Mouse (Mus musculus): ENCODE measurements around the gene Sh3gl2.

Gene Sh3gl2

GRCm38 (mm10) chr4:85205071-85205635 lies at the start of gene Sh3gl2:
Gene Sh3gl2, plus strand, starts transcription at chr4:85205126.
- peak; percentile 62 for DNase-seq (ENCODE audit: low spot score)

- no peak for DNase-seq (ENCODE audit: low spot score)
Observed at GRCm38 (mm10) chr4:85161156-85161555, 43.8 kb upstream of the Sh3gl2 start.

GRCm38 (mm10) chr4:85162468-85163312 lies 42.2 kb upstream of the Sh3gl2 start:
- DNase-seq (ENCODE audit: low spot score): no peak

- DNase-seq (ENCODE audit: low spot score): no peak
Observed at GRCm38 (mm10) chr4:85163313-85163615, 41.7 kb upstream of the Sh3gl2 start.

- DNase-seq (ENCODE audit: low spot score): no peak
Observed at GRCm38 (mm10) chr4:85168001-85168400, 36.9 kb upstream of the Sh3gl2 start.

GRCm38 (mm10) chr4:85175466-85175865 lies 29.5 kb upstream of the Sh3gl2 start:
- peak; percentile 38 for DNase-seq (ENCODE audit: low spot score)

GRCm38 (mm10) chr4:85178394-85179051 lies 26.4 kb upstream of the Sh3gl2 start:
- no peak for DNase-seq (ENCODE audit: low spot score)

GRCm38 (mm10) chr4:85186011-85186410 lies 18.9 kb upstream of the Sh3gl2 start:
- DNase-seq (ENCODE audit: low spot score): no peak

- DNase-seq (ENCODE audit: low spot score): peak; percentile 24
Observed at GRCm38 (mm10) chr4:85196201-85196600, 8.7 kb upstream of the Sh3gl2 start.

- no peak for DNase-seq (ENCODE audit: low spot score)
Observed at GRCm38 (mm10) chr4:85198431-85198830, 6.5 kb upstream of the Sh3gl2 start.

GRCm38 (mm10) chr4:85202582-85202981 lies 2.3 kb upstream of the Sh3gl2 start:
- DNase-seq (ENCODE audit: low spot score): no peak

- DNase-seq (ENCODE audit: low spot score): peak; percentile 26
Observed at GRCm38 (mm10) chr4:85205636-85206211, 798 bp downstream of the Sh3gl2 start.

- no peak for DNase-seq (ENCODE audit: low spot score)
Observed at GRCm38 (mm10) chr4:85206675-85207400, 1.9 kb downstream of the Sh3gl2 start.

- no peak for DNase-seq (ENCODE audit: low spot score)
Observed at GRCm38 (mm10) chr4:85207515-85207914, 2.6 kb downstream of the Sh3gl2 start.

GRCm38 (mm10) chr4:85208531-85208930 lies 3.6 kb downstream of the Sh3gl2 start:
- DNase-seq (ENCODE audit: low spot score): no peak

- no peak for DNase-seq (ENCODE audit: low spot score)
Observed at GRCm38 (mm10) chr4:85210953-85211352, 6.0 kb downstream of the Sh3gl2 start.

GRCm38 (mm10) chr4:85217003-85217402 lies 12.1 kb downstream of the Sh3gl2 start:
- DNase-seq (ENCODE audit: low spot score): no peak

- no peak for DNase-seq (ENCODE audit: low spot score)
Observed at GRCm38 (mm10) chr4:85222716-85223115, 17.8 kb downstream of the Sh3gl2 start.

GRCm38 (mm10) chr4:85226731-85227130 lies 21.8 kb downstream of the Sh3gl2 start:
- no peak for DNase-seq (ENCODE audit: low spot score)

GRCm38 (mm10) chr4:85227664-85228588 lies 23.0 kb downstream of the Sh3gl2 start:
- DNase-seq (ENCODE audit: low spot score): no peak

GRCm38 (mm10) chr4:85228589-85228948 lies 23.6 kb downstream of the Sh3gl2 start:
- DNase-seq (ENCODE audit: low spot score): no peak
